Mouse (Mus musculus): ENCODE results near the gene Rxrb.
A peak's percentile ranks its signal among the peaks of the same experiment; 100 is the strongest.
"Not testable (repeated sequence)": the region's sequence is repeated elsewhere in the genome, so short reads cannot be mapped to it uniquely, and the experiment has no call there.

Gene Rxrb

GRCm38 (mm10) chr17:34031465-34032173 lies at the start of gene Rxrb, which contains the start of gene Slc39a7:
Gene Rxrb (plus strand): TSS chr17:34031812.
Gene Slc39a7 (minus strand): TSS chr17:34031682.
- peak; percentile 97 for DNase-seq (ENCODE audit: low spot score)

GRCm38 (mm10) chr17:33982136-33982535 lies 49.5 kb upstream of the Rxrb start:
- DNase-seq (ENCODE audit: low spot score) = peak; percentile 26

GRCm38 (mm10) chr17:33991788-33992664 lies 39.6 kb upstream of the Rxrb start:
- DNase-seq (ENCODE audit: low spot score) = peak; percentile 76

DNA sequence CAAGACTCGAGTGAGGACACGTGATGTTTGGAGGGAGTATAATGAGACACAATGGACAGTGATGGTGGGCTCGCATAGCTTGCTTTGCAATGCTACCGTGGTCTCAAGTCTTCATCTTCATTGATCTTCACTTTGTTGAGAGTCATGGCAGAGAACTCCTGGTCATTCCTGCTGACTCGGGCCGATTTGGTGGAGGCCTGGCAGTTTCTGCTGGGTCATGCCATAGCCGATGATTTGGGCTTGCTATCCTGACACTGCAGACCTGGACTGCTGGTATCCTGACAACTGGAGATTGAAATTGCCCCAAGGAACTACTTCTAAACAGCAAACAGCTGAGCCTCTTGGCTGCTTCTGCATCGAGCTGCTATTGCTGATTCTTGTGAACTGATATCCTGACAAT lies 36.7 kb upstream of the Rxrb start:
- DNase-seq (ENCODE audit: low spot score) = no peak

GRCm38 (mm10) chr17:33995651-33996050 lies 36.0 kb upstream of the Rxrb start:
- no peak for DNase-seq (ENCODE audit: low spot score)

- DNase-seq (ENCODE audit: low spot score) = not testable (repeated sequence)
These were observed 34.6 kb upstream of the Rxrb start for GRCm38 (mm10) chr17:33997025-33997424.

DNA sequence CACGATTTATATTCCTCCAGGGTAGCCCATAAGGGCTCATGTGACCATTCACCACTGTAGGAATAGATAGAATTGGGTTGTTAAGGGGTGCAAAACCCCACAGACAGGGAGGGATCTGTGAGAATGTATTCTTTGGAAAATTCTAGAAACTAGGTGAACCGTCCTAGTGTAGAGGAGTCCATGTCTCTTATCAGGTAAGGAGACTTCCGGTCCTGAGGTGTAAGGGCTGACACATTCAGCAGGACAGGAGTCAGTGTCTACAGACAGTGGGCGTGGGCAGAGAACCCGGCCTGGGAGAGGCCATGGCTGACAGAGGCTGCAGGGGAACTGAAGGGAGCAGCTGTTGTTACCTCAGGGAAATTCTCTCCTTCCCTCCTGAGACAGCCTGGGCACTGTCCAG lies 32.9 kb upstream of the Rxrb start:
- not testable (repeated sequence) for DNase-seq (ENCODE audit: low spot score)

GRCm38 (mm10) chr17:33999341-34000149 lies 32.1 kb upstream of the Rxrb start:
- peak; percentile 21 for DNase-seq (ENCODE audit: low spot score)

GRCm38 (mm10) chr17:34000150-34000537 lies 31.5 kb upstream of the Rxrb start, which contains the start of gene H2-K1:
Gene H2-K1 (minus strand): TSS chr17:34000347.
- DNase-seq (ENCODE audit: low spot score) = peak; percentile 76

DNA sequence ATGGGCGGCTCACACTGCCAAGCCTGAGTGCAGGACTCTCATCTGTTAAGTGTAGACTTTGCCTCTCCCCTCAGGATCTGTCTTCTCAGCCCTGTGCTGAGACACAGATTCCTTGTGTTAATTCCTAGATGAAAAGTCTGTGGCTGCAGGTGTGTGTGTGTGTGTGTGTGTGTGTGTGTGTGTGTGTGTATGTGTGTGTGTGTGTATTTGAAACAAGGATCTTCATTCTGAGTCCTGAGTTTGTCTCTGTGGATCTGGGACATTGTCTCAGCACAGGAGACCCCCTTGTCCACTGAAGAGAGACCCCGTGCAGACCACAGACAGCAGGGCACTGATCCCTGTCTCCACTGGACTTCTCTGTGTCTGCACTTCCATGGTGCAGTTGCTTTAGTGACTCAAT lies 30.8 kb upstream of the Rxrb start:
- DNase-seq (ENCODE audit: low spot score) = not testable (repeated sequence)

GRCm38 (mm10) chr17:34003426-34003825 lies 28.2 kb upstream of the Rxrb start:
- DNase-seq (ENCODE audit: low spot score) = peak; percentile 65

DNA sequence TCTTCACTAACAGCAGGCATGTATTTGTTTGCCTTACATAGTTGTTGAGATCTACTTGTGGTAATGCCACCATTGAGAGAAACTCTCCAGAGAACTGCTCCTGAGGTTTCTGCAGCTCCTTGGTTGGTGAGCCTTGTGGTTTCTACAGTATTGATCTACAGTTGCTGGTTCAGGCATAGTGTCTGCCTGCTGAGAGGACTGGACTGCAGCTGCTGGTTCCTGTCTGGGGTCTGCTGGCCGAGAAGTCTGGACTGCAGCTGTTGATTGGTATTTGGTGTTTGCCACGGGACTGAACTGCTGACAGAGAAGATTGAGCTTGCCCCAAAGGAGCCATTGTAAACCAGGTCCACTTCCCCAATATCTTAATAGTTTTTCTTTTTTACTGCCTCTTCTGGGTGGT lies 25.0 kb upstream of the Rxrb start:
- no peak for DNase-seq (ENCODE audit: low spot score)

DNA sequence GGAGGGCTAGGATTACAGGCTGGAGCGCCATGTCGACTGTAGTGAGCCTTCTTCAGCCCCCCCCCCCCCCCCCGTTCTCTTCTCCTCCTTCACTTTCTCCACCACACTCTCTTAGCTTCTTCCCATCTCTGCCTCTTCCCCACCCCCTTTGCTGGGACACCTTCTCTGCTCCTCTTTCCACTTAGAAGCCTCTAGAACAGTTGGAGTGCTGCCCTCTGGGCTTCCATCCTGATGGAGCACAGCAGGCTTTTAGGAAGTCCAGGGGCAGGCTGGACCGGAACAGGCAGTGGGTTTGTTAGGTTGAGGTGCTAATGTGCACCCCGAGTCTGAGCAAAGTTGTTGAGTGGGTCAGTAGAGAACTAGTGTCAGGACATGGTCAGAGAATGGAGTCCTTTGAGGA lies 21.5 kb upstream of the Rxrb start:
- no peak for DNase-seq (ENCODE audit: low spot score)

GRCm38 (mm10) chr17:34013436-34013835 lies 18.2 kb upstream of the Rxrb start:
- no peak for DNase-seq (ENCODE audit: low spot score)

DNA sequence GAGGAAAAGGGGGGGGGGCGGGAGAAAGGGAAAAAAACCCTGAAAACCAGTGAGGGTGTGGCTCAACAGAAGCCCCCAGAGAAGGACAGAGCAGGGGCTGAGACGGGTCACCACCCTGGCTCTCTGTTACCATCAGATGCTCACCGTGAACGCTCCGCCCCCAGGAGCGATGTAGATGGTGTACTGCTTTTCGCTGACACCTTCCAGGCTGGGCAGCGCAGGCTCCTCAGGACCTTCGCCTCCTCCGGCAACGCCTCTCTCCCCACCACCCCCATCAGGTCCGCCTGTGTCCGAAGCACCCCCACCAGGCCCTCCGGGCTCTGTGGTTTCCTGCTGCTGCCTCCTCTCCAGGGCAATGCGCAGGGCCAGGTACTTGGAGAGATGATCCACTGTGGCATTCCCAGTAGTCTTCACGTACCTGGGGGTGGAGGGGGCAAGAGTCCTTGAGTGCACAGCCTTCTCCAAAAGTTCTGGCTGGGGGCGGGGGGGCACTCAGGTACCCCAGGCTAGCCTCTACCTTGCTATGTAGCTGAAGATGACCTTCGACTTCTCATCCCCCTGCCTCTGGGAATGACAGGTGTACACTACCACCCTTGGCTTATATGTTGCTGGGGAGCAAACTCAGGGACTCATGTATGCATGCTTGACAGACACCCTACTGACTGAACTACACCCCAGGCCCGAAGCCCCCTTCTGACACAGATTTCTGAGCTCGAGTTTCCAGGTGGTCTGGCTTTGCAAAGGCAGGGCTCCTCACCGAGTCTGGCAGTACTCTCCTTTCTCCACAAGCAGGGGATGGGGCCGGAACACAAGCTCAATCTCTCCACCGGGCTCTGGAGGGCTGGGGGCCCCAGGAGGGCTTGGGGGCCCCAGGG lies 9.8 kb upstream of the Rxrb start:
- no peak for DNase-seq (ENCODE audit: low spot score)

DNA sequence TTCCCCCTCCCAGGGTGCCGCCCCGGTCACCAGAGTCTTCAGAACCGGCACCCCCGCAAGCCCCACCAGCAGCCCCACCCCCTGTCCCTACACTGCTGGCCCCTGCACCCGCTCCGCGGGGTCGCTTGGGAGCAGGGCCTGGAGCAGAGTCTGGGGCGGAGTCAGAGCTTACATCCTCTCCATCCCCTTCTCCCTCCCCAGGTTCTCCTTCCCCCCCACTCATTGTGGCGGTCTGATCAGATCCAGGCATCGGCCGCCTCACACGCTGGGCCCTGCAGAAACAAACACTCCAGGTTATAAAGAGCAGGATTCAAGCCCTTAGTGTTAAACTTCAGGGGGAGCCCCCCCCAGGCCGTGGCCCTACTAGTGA lies 9.2 kb upstream of the Rxrb start:
- no peak for DNase-seq (ENCODE audit: low spot score)

- no peak for DNase-seq (ENCODE audit: low spot score)
These were observed 8.6 kb upstream of the Rxrb start for GRCm38 (mm10) chr17:34022987-34023386.

DNA sequence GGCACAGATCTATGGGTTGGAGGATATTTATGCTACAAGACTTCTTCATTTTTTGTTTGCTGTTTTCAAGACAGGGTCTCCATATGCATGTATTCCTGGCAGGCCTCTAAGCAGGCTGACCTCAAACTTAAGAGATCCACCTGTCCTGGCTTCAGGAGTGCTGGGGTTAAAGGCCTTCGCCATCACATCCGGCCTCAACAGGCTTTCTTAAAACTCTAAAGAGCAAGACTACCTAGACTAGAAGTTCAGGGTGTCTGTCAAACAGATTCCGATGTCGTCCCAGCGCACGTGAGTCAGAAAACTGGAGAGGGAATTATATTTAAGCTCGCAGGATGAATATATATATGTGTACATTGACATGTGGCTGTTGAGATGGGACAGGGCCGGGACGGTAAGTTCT lies 7.9 kb upstream of the Rxrb start:
- DNase-seq (ENCODE audit: low spot score) = no peak

DNA sequence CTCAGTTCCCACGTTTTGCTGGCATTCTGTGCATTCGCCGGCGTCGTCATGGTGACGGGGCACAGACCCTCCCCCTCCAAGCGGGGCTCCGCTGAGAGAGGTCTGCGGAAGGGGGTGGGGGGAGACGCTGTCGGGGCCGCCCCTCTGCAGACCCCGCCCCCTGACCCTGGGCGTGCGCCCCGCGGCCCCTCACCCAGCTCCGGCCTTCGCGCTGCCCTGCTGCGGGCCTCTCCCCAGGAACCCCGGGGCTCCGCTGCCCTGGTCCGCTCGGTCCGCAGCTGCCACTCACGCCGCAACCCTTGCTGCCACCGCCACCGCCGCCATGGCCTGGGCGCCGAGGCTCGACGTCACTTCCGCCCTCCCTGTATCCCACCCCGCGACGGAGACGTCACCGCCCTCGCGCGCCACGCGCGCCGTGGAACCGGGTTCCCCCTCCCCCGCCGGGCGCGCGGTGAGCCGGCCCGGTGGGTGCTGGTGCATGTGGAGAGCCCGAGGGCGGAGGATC lies 7.2 kb upstream of the Rxrb start, which contains the start of gene Ring1:
TSS of gene Ring1 (minus strand) at position 364 of the 505 bp plus-strand sequence.
- DNase-seq (ENCODE audit: low spot score) = peak; percentile 87

- peak; percentile 51 for DNase-seq (ENCODE audit: low spot score)
These were observed 6.5 kb upstream of the Rxrb start for GRCm38 (mm10) chr17:34024861-34025755.
